Mouse (Mus musculus): Measurements from ENCODE around the gene Cdc6. TPM values are rescaled to one million over a fixed set of nuclear protein-coding genes. Genes with fewer than 3 reads are reported as not detected.

Gene Cdc6
- total and polyA plus RNA-seq, 3 experiments, result 56.9 to 104 (median 69.4) TPM

- TF ChIP-seq USF1 (IDR thresholded peaks at IDR 0.05; ENCODE audit: low read depth, low read length), result no peak
- TF ChIP-seq NELFE (IDR thresholded peaks at IDR 0.05; ENCODE audit: low read depth, low read length), result no peak
- Histone ChIP-seq H3K9me3 (replicated peaks; ENCODE audit: insufficient read depth, low read length) (no peaks in the 10 kb centered on the region), H3K79me2 (ENCODE audit: control insufficient read depth, insufficient read depth, low read length, poor library complexity) (no peaks in the 10 kb centered on the region), H3K4me1 (ENCODE audit: control insufficient read depth in 1 of 2, insufficient read depth in 2 of 2, low read length in 2 of 2) (no peaks in the 10 kb centered on the region), H3K36me3 (ENCODE audit: control insufficient read depth in 1 of 2, insufficient read depth in 2 of 2, low read length in 2 of 2) (peaks cover 0 to under 1% of the 10 kb centered on the region in 2 experiments; a peak in 1 of 4 replicates), H3K27ac (ENCODE audit: control insufficient read depth, low read depth, low read length) (no peak overlapping the region), H3K27me3 (ENCODE audit: control insufficient read depth in 1 of 2, insufficient read depth in 2 of 2, low read length in 2 of 2) (no peaks in the 10 kb centered on the region), H3K9ac (ENCODE audit: control insufficient read depth, low read depth, low read length, poor library complexity, severe bottlenecking) (no peak overlapping the region), H3K4me3 (ENCODE audit: control insufficient read depth in 1 of 2, insufficient read depth in 1 of 2, low read depth in 2 of 2, low read length in 2 of 2) (no peak overlapping the region)
- no peak for DNase-seq (ENCODE audit: low read depth, low spot score)
Measured at GRCm38 (mm10) chr11:98969496-98969927, 61.9 kb downstream of the Cdc6 start.

- Histone ChIP-seq H3K4me1 (ENCODE audit: control insufficient read depth in 1 of 2, insufficient read depth in 2 of 2, low read length in 2 of 2) (no peaks in the 10 kb centered on the region), H3K9me3 (replicated peaks; ENCODE audit: insufficient read depth, low read length) (no peaks in the 10 kb centered on the region), H3K79me2 (ENCODE audit: control insufficient read depth, insufficient read depth, low read length, poor library complexity) (no peaks in the 10 kb centered on the region), H3K27ac (ENCODE audit: control insufficient read depth, low read depth, low read length) (no peak overlapping the region), H3K4me3 (ENCODE audit: control insufficient read depth in 1 of 2, insufficient read depth in 1 of 2, low read depth in 2 of 2, low read length in 2 of 2) (no peak overlapping the region), H3K9ac (ENCODE audit: control insufficient read depth, low read depth, low read length, poor library complexity, severe bottlenecking) (no peak overlapping the region), H3K36me3 (ENCODE audit: control insufficient read depth in 1 of 2, insufficient read depth in 2 of 2, low read length in 2 of 2) (no peaks in the 10 kb centered on the region), H3K27me3 (ENCODE audit: control insufficient read depth in 1 of 2, insufficient read depth in 2 of 2, low read length in 2 of 2) (no peaks in the 10 kb centered on the region)
- no peak for DNase-seq (ENCODE audit: low read depth, low spot score)
- TF ChIP-seq USF1 (IDR thresholded peaks at IDR 0.05; ENCODE audit: low read depth, low read length), result no peak
- TF ChIP-seq HCFC1 (IDR thresholded peaks at IDR 0.05; ENCODE audit: low read depth, low read length), result no peak
- no peak for TF ChIP-seq CHD1 (IDR thresholded peaks at IDR 0.05; ENCODE audit: low read depth, low read length)
- TF ChIP-seq ELF1 (IDR thresholded peaks at IDR 0.05; ENCODE audit: low read depth, low read length), result no peak
- TF ChIP-seq TCF12 (IDR thresholded peaks at IDR 0.05; ENCODE audit: low read depth, low read length), result no peak
- TF ChIP-seq ZNF384 (IDR thresholded peaks at IDR 0.05; ENCODE audit: low read depth, low read length), result no peak
Measured at GRCm38 (mm10) chr11:98970191-98970925, 62.8 kb downstream of the Cdc6 start.

GRCm38 (mm10) chr11:98971316-98972031, 63.9 kb downstream of the Cdc6 start:
- no peaks in the 10 kb centered on the region for H3K36me3 ChIP-seq (ENCODE audit: control insufficient read depth in 1 of 2, insufficient read depth in 2 of 2, low read length in 2 of 2)
- no peaks in the 10 kb centered on the region for H3K9me3 ChIP-seq (replicated peaks; ENCODE audit: insufficient read depth, low read length)
- no peak overlapping the region for H3K9ac ChIP-seq (ENCODE audit: control insufficient read depth, low read depth, low read length, poor library complexity, severe bottlenecking)
- H3K4me3 ChIP-seq (ENCODE audit: control insufficient read depth in 1 of 2, insufficient read depth in 1 of 2, low read depth in 2 of 2, low read length in 2 of 2), result no peak overlapping the region
- TF ChIP-seq ETS1 (IDR thresholded peaks at IDR 0.05; ENCODE audit: low read depth, low read length), result no peak
- no peaks in the 10 kb centered on the region for H3K79me2 ChIP-seq (ENCODE audit: control insufficient read depth, insufficient read depth, low read length, poor library complexity)
- H3K27ac ChIP-seq (ENCODE audit: control insufficient read depth, low read depth, low read length), result no peak overlapping the region
- H3K4me1 ChIP-seq (ENCODE audit: control insufficient read depth in 1 of 2, insufficient read depth in 2 of 2, low read length in 2 of 2), result no peaks in the 10 kb centered on the region
- peak; percentile 42 for DNase-seq (ENCODE audit: low read depth, low spot score)
- no peaks in the 10 kb centered on the region for H3K27me3 ChIP-seq (ENCODE audit: control insufficient read depth in 1 of 2, insufficient read depth in 2 of 2, low read length in 2 of 2)

Data from MEL (cell line).